Mouse (Mus musculus): ENCODE data around the gene Ddx18.

DNA sequence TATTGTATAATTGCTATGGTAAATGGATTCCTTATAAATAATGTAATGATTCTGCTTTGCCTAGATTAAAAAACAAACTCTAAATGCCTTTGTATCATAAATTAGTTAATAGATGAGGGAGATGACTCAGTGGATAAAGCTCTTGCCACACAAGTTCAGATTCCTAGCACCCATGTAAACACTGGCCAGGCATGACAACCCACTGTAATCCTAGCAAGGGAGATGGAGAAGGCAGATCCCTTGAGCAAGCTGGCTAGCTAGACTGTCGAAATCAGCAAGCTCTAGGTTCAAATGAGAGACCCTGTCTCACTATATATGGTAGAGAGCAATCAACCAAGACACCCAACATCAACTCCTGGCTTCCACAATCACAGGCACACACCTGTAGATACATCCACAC is 49.2 kb downstream of the Ddx18 start:
- no peak for TF ChIP-seq POLR2A (IDR thresholded peaks at IDR 0.05; ENCODE audit: borderline replicate concordance, extremely low read depth, insufficient read depth, insufficient read length, poor library complexity, severe bottlenecking)
- TF ChIP-seq CTCF (IDR thresholded peaks at IDR 0.05; ENCODE audit: borderline replicate concordance, extremely low read depth, insufficient read depth, insufficient read length), result no peak
